Mouse (Mus musculus): Measurements from ENCODE around the gene Ubc. TPM values are rescaled to one million over a fixed set of nuclear protein-coding genes. Genes with fewer than 3 reads are reported as not detected.

Gene Ubc
- polyA plus RNA-seq, 1 experiment from 2014 or later, result 1,368 TPM

GRCm38 (mm10) chr5:125348067-125348466 is 41.9 kb downstream of the Ubc start:
- H3K9me3 ChIP-seq (ENCODE audit: control insufficient read depth, low read length), result no peaks in the 10 kb centered on the region
- no peak overlapping the region for H3K4me3 ChIP-seq (ENCODE audit: low read depth, low read length)
- no peak overlapping the region for H3K9ac ChIP-seq (replicated peaks; ENCODE audit: low read depth, low read length)
- no peaks in the 10 kb centered on the region for H3K27me3 ChIP-seq (ENCODE audit: control insufficient read depth, insufficient read depth, low read length)
- ATAC-seq (ENCODE audit: low read depth), result no peak
- no peaks in the 10 kb centered on the region for H3K4me1 ChIP-seq (ENCODE audit: control insufficient read depth, insufficient read depth, low read length)
- no peak overlapping the region for H3K27ac ChIP-seq (ENCODE audit: low read depth, low read length)
- H3K36me3 ChIP-seq (ENCODE audit: control insufficient read depth, insufficient read depth, low read length), result no peaks in the 10 kb centered on the region
- no peak overlapping the region for H3K4me2 ChIP-seq (ENCODE audit: low read depth, low read length)
- 76% methylated on average over 7 of the region's 7 CpGs for WGBS

GRCm38 (mm10) chr5:125344296-125344695 is 45.7 kb downstream of the Ubc start:
- Histone ChIP-seq H3K36me3 (ENCODE audit: control insufficient read depth, insufficient read depth, low read length) (no peaks in the 10 kb centered on the region), H3K27ac (ENCODE audit: low read depth, low read length) (no peak overlapping the region), H3K27me3 (ENCODE audit: control insufficient read depth, insufficient read depth, low read length) (peaks cover 8% of the 10 kb centered on the region; the same call in 1 of the 2 replicates), H3K9ac (replicated peaks; ENCODE audit: low read depth, low read length) (no peak overlapping the region), H3K9me3 (ENCODE audit: control insufficient read depth, low read length) (no peaks in the 10 kb centered on the region), H3K4me3 (ENCODE audit: low read depth, low read length) (no peak overlapping the region), H3K4me1 (ENCODE audit: control insufficient read depth, insufficient read depth, low read length) (no peaks in the 10 kb centered on the region; the same call in 1 of the 2 replicates), H3K4me2 (ENCODE audit: low read depth, low read length) (no peak overlapping the region)
- no peak for ATAC-seq (ENCODE audit: low read depth)
- 90% methylated on average over 6 of the region's 6 CpGs for WGBS

- no peaks in the 10 kb centered on the region; the same call in 1 of the 2 replicates for H3K4me1 ChIP-seq (ENCODE audit: control insufficient read depth, insufficient read depth, low read length)
- H3K9ac ChIP-seq (replicated peaks; ENCODE audit: low read depth, low read length), result peak overlapping the region; percentile 64
- peak overlapping the region; percentile 73 for H3K4me2 ChIP-seq (ENCODE audit: low read depth, low read length)
- peak overlapping the region; percentile 64 for H3K4me3 ChIP-seq (ENCODE audit: low read depth, low read length)
- H3K27me3 ChIP-seq (ENCODE audit: control insufficient read depth, insufficient read depth, low read length), result peaks cover 8% of the 10 kb centered on the region; the same call in 1 of the 2 replicates
- 65% methylated on average over 14 of the region's 14 CpGs for WGBS
- ATAC-seq (ENCODE audit: low read depth), result peak; percentile 19; the same call in 1 of the 2 replicates
- no peaks in the 10 kb centered on the region for H3K36me3 ChIP-seq (ENCODE audit: control insufficient read depth, insufficient read depth, low read length)
- no peak overlapping the region for H3K27ac ChIP-seq (ENCODE audit: low read depth, low read length)
- no peaks in the 10 kb centered on the region for H3K9me3 ChIP-seq (ENCODE audit: control insufficient read depth, low read length)
Observed at GRCm38 (mm10) chr5:125341459-125342090, 48.4 kb downstream of the Ubc start.

GRCm38 (mm10) chr5:125340547-125341262 is 49.3 kb downstream of the Ubc start, which contains the start of gene Scarb1:
Gene Scarb1, minus strand, starts transcription at chr5:125341094.
- Histone ChIP-seq H3K4me2 (ENCODE audit: low read depth, low read length) (peak within 1 kb of the TSS; percentile 73), H3K27me3 (ENCODE audit: control insufficient read depth, insufficient read depth, low read length) (peaks cover 8% of the 10 kb centered on the region; the same call in 1 of the 2 replicates), H3K9me3 (ENCODE audit: control insufficient read depth, low read length) (no peaks in the 10 kb centered on the region), H3K4me3 (ENCODE audit: low read depth, low read length) (peak within 1 kb of the TSS; percentile 64), H3K4me1 (ENCODE audit: control insufficient read depth, insufficient read depth, low read length) (no peaks in the 10 kb centered on the region; the same call in 1 of the 2 replicates), H3K27ac (ENCODE audit: low read depth, low read length) (no peak within 1 kb of the TSS), H3K36me3 (ENCODE audit: control insufficient read depth, insufficient read depth, low read length) (no peaks in the 10 kb centered on the region), H3K9ac (replicated peaks; ENCODE audit: low read depth, low read length) (peak within 1 kb of the TSS; percentile 64)
- peak; percentile 83 for ATAC-seq (ENCODE audit: low read depth)
- WGBS, result under 1% methylated on average over 42 of the region's 42 CpGs

- Histone ChIP-seq H3K27me3 (ENCODE audit: control insufficient read depth, insufficient read depth, low read length) (peaks cover 8% of the 10 kb centered on the region; the same call in 1 of the 2 replicates), H3K4me2 (ENCODE audit: low read depth, low read length) (peak overlapping the region; percentile 73), H3K4me3 (ENCODE audit: low read depth, low read length) (peak overlapping the region; percentile 64), H3K9ac (replicated peaks; ENCODE audit: low read depth, low read length) (peak overlapping the region; percentile 64), H3K4me1 (ENCODE audit: control insufficient read depth, insufficient read depth, low read length) (no peaks in the 10 kb centered on the region; the same call in 1 of the 2 replicates), H3K9me3 (ENCODE audit: control insufficient read depth, low read length) (no peaks in the 10 kb centered on the region), H3K27ac (ENCODE audit: low read depth, low read length) (no peak overlapping the region), H3K36me3 (ENCODE audit: control insufficient read depth, insufficient read depth, low read length) (no peaks in the 10 kb centered on the region)
- no peak; the same call in 1 of the 2 replicates for ATAC-seq (ENCODE audit: low read depth)
- 2% methylated on average over 25 of the region's 25 CpGs for WGBS
Observed at GRCm38 (mm10) chr5:125339851-125340531, 50.0 kb downstream of the Ubc start.

- ATAC-seq (ENCODE audit: low read depth), result no peak; the same call in 1 of the 2 replicates
- H3K9ac ChIP-seq (replicated peaks; ENCODE audit: low read depth, low read length), result no peak overlapping the region
Observed at GRCm38 (mm10) chr5:125339108-125339751, 50.8 kb downstream of the Ubc start.

GRCm38 (mm10) chr5:125337526-125337925 is 52.5 kb downstream of the Ubc start:
- no peak overlapping the region for H3K9ac ChIP-seq (replicated peaks; ENCODE audit: low read depth, low read length)
- H3K4me3 ChIP-seq (ENCODE audit: low read depth, low read length), result no peak overlapping the region
- no peaks in the 10 kb centered on the region for H3K36me3 ChIP-seq (ENCODE audit: control insufficient read depth, insufficient read depth, low read length)
- H3K4me1 ChIP-seq (ENCODE audit: control insufficient read depth, insufficient read depth, low read length), result no peaks in the 10 kb centered on the region; the same call in 1 of the 2 replicates
- no peaks in the 10 kb centered on the region for H3K9me3 ChIP-seq (ENCODE audit: control insufficient read depth, low read length)
- ATAC-seq (ENCODE audit: low read depth), result no peak
- 75% methylated on average over 7 of the region's 7 CpGs for WGBS
- peaks cover 8% of the 10 kb centered on the region; the same call in 1 of the 2 replicates for H3K27me3 ChIP-seq (ENCODE audit: control insufficient read depth, insufficient read depth, low read length)
- H3K4me2 ChIP-seq (ENCODE audit: low read depth, low read length), result no peak overlapping the region
- H3K27ac ChIP-seq (ENCODE audit: low read depth, low read length), result no peak overlapping the region

More at GRCm38 (mm10) chr5:125339108-125339751, 50.8 kb downstream of the Ubc start:
- Histone ChIP-seq H3K4me3 (ENCODE audit: low read depth, low read length) (peak overlapping the region; percentile 64), H3K27ac (ENCODE audit: low read depth, low read length) (no peak overlapping the region), H3K27me3 (ENCODE audit: control insufficient read depth, insufficient read depth, low read length) (peaks cover 8% of the 10 kb centered on the region; the same call in 1 of the 2 replicates), H3K36me3 (ENCODE audit: control insufficient read depth, insufficient read depth, low read length) (no peaks in the 10 kb centered on the region), H3K4me1 (ENCODE audit: control insufficient read depth, insufficient read depth, low read length) (no peaks in the 10 kb centered on the region; the same call in 1 of the 2 replicates), H3K9me3 (ENCODE audit: control insufficient read depth, low read length) (no peaks in the 10 kb centered on the region), H3K4me2 (ENCODE audit: low read depth, low read length) (peak overlapping the region; percentile 73)
- WGBS, result 4% methylated on average over 18 of the region's 18 CpGs

- Histone ChIP-seq H3K27me3 (ENCODE audit: control insufficient read depth, insufficient read depth, low read length) (peaks cover 8% of the 10 kb centered on the region; the same call in 1 of the 2 replicates), H3K4me1 (ENCODE audit: control insufficient read depth, insufficient read depth, low read length) (no peaks in the 10 kb centered on the region; the same call in 1 of the 2 replicates), H3K4me2 (ENCODE audit: low read depth, low read length) (no peak overlapping the region), H3K36me3 (ENCODE audit: control insufficient read depth, insufficient read depth, low read length) (no peaks in the 10 kb centered on the region), H3K4me3 (ENCODE audit: low read depth, low read length) (no peak overlapping the region), H3K9ac (replicated peaks; ENCODE audit: low read depth, low read length) (no peak overlapping the region), H3K27ac (ENCODE audit: low read depth, low read length) (no peak overlapping the region), H3K9me3 (ENCODE audit: control insufficient read depth, low read length) (no peaks in the 10 kb centered on the region)
- no peak for ATAC-seq (ENCODE audit: low read depth)
- 76% methylated on average over 9 of the region's 9 CpGs for WGBS
Observed at GRCm38 (mm10) chr5:125337012-125337411, 53.0 kb downstream of the Ubc start.
